Comparison of ENCODE assay signal across 20 mouse cellular contexts in genomic region chr16:5570619-5571018, GRCm38 (mm10).
DNase-seq lines count a peak whose midpoint lies in the region; ATAC-seq and TF ChIP-seq lines count a peak whose summit lies in the region.
"Had no signal": no experiment of that assay in that cellular context is flagged by ENCODE, and none has a peak within 500 bp of the region (broad histone marks: within the 10 kb centered on the region; RNA-seq: fewer than 3 reads in every experiment).

No protein-coding gene starts in this region.

- no peak for DNase-seq in kidney, adult 11 months
- DNase-seq in brain, embryonic 14.5 days (ENCODE audit: low read depth) = peak; percentile 2
- DNase-seq in kidney, postnatal 14 days = peak; percentile 33
- peak; percentile 24 to 48 for DNase-seq in lung, postnatal 4 days
- no peak for DNase-seq in cerebellum, postnatal 10 days
- no peak for DNase-seq in B cell, adult 2 months
- no peak for DNase-seq in adrenal gland, postnatal 25 days
- DNase-seq: cerebellum, adult 2 months; forebrain, postnatal 0 days; gastrocnemius, adult 2 months; heart, adult 18-20 months; layer of hippocampus, adult 9-11 months; thymus, postnatal 4 days had no signal

- H3K9me3 ChIP-seq in kidney, embryonic 15.5 days (replicated peaks) = no peaks in the 10 kb centered on the region
- H3K9me3 ChIP-seq: embryonic facial prominence, embryonic 12.5 days; heart, embryonic 15.5 days; liver, embryonic 15.5 days had no signal

- WGBS in kidney, embryonic 15.5 days = 80% methylated on average over 4 of the region's 4 CpGs

- no peak overlapping the region for H3K27ac ChIP-seq in kidney, embryonic 15.5 days
- H3K27ac ChIP-seq: embryonic facial prominence, embryonic 12.5 days; gastrocnemius, adult 2 months; heart, embryonic 15.5 days; liver, embryonic 15.5 days had no signal

- H3K4me1 ChIP-seq in kidney, embryonic 15.5 days = no peaks in the 10 kb centered on the region
- H3K4me1 ChIP-seq: embryonic facial prominence, embryonic 12.5 days; liver, embryonic 15.5 days had no signal

- no peak overlapping the region for H3K4me3 ChIP-seq in kidney, embryonic 15.5 days (replicated peaks)
- H3K4me3 ChIP-seq: embryonic facial prominence, embryonic 12.5 days; gastrocnemius, adult 2 months; heart, embryonic 15.5 days; liver, embryonic 15.5 days had no signal

- no peak for TF ChIP-seq CTCF in brain, embryonic 14.5 days (IDR thresholded peaks at IDR 0.05; ENCODE audit: borderline replicate concordance, extremely low read depth, insufficient read depth, insufficient read length)

- no peaks in the 10 kb centered on the region for H3K27me3 ChIP-seq in kidney, embryonic 15.5 days
- H3K27me3 ChIP-seq: embryonic facial prominence, embryonic 12.5 days; heart, embryonic 15.5 days; liver, embryonic 15.5 days had no signal

- no peak overlapping the region for H3K4me2 ChIP-seq in kidney, embryonic 15.5 days
- H3K4me2 ChIP-seq: embryonic facial prominence, embryonic 12.5 days; heart, embryonic 15.5 days; liver, embryonic 15.5 days had no signal

- H3K9ac ChIP-seq in kidney, embryonic 15.5 days = no peak overlapping the region
- H3K9ac ChIP-seq: embryonic facial prominence, embryonic 12.5 days; forebrain, postnatal 0 days; heart, embryonic 15.5 days; liver, embryonic 15.5 days had no signal

- TF ChIP-seq POLR2A in brain, embryonic 14.5 days (IDR thresholded peaks at IDR 0.05; ENCODE audit: borderline replicate concordance, extremely low read depth, insufficient read depth, insufficient read length, poor library complexity, severe bottlenecking) = no peak

- 0 out of 2 replicates have a peak, but pooled peaks have one; percentile 9 for ATAC-seq in kidney, embryonic 15.5 days (replicated peaks; ENCODE audit: low FRiP score)
- ATAC-seq: CD4-positive, CD25-positive, alpha-beta regulatory T cell, adult 4 months; forebrain, postnatal 0 days; midbrain, embryonic 16.5 days had no signal

- H3K36me3 ChIP-seq in kidney, embryonic 15.5 days = no peaks in the 10 kb centered on the region
- H3K36me3 ChIP-seq: embryonic facial prominence, embryonic 12.5 days; G1E; heart, embryonic 15.5 days; liver, embryonic 15.5 days had no signal

Comparison
In these comparisons a context has a peak if more than half of its experiments do, and no peak if none do; other contexts are left out.
1. DNase-seq: peak in brain, embryonic 14.5 days (single experiment), kidney, postnatal 14 days (single experiment) and lung, postnatal 4 days (2 of 2); none in kidney, adult 11 months (single experiment), cerebellum, postnatal 10 days (0 of 2), B cell, adult 2 months (0 of 2) and adrenal gland, postnatal 25 days (single experiment).